Mouse (Mus musculus) forebrain, postnatal 0 days (tissue): ENCODE results near the gene Arhgap23. TPM values are rescaled to one million over a fixed set of nuclear protein-coding genes. Genes with fewer than 3 reads are reported as not detected.

Source experiments
- ATAC-seq: fragments of 200-750 bp; cut with Nextera tagmentation; 2 replicates; pipeline ENCODE4 v1.8.0; 2017; ENCODE audit warnings: mild to moderate bottlenecking, moderate library complexity
- DNase-seq: peaks from one replicate; pipeline ENCODE4 v3.0.0-alpha.2; 2015
- H3K27ac ChIP-seq: fragments of 300-500 bp; sonication (generic); 2 replicates; pipeline ENCODE4 v1.5.1; 2014; ENCODE audit warnings: low read depth, mild to moderate bottlenecking, antibody characterized with exemption, low read length, moderate library complexity, mixed read lengths
- H3K27me3 ChIP-seq: fragments of 300-500 bp; sonication (generic); 2 replicates; pipeline ENCODE4 v1.6.1; 2014; ENCODE audit warnings: mild to moderate bottlenecking, low read length, mixed read lengths; ENCODE audit not compliant: insufficient read depth
- H3K36me3 ChIP-seq: fragments of 300-500 bp; sonication (generic); 2 replicates; pipeline ENCODE4 v1.6.1; 2014; ENCODE audit warnings: mild to moderate bottlenecking, moderate library complexity; ENCODE audit not compliant: insufficient read depth
- H3K4me1 ChIP-seq: fragments of 300-500 bp; sonication (generic); 2 replicates; pipeline ENCODE4 v1.6.1; 2014; ENCODE audit warnings: antibody characterized with exemption; ENCODE audit not compliant: insufficient read depth
- H3K4me2 ChIP-seq: fragments of 300-500 bp; sonication (generic); 2 replicates; pipeline ENCODE4 v1.6.1; 2014; ENCODE audit warnings: low read depth, mild to moderate bottlenecking, moderate library complexity
- H3K4me3 ChIP-seq: fragments of 300-500 bp; sonication (generic); 2 replicates; pipeline ENCODE4 v1.5.1; 2014; ENCODE audit warnings: low read depth, low read length, mixed read lengths
- H3K9ac ChIP-seq: fragments of 300-500 bp; sonication (generic); 2 replicates; pipeline ENCODE4 v1.6.1; 2014; ENCODE audit warnings: mild to moderate bottlenecking
- H3K9me3 ChIP-seq: fragments of 300-500 bp; sonication (generic); 2 replicates; pipeline ENCODE4 v1.6.1; 2016; ENCODE audit warnings: low read length
- CTCF ChIP-seq: sonication (generic); IDR thresholded peaks from 2 replicates; pipeline ENCODE4 v1.5.1; 2016; ENCODE audit warnings: antibody characterized with exemption, control low read depth, low read depth
- WGBS: fragments of 180-500 bp; shearing (Covaris S2); extraction: QIAGEN DNeasy Blood & Tissue Kit; methylation state at CpG from one replicate; pipeline ENCODE4 v1.1.7; 2014; 5-methylcytosine and 5-hydroxymethylcytosine counted together
- polyA plus RNA-seq: library from polyadenylated mRNA; unstranded; fragments of >200 nt; fragmentation: Nextera tagmentation; extraction: Ambion mirVana; gene quantifications from 2 replicates; pipeline ENCODE4 v1.2.1, GENCODE M21; 2015
- total RNA-seq: library from RNA; depleted of rRNA; stranded (reverse); fragments of >200 nt; gene quantifications from 2 replicates; pipeline ENCODE4 v1.2.3, GENCODE M21; 2014

The Arhgap23 gene
- total and polyA plus RNA-seq, 2 experiments from 2014 or later = 10.2 to 52.9 TPM

GRCm38 (mm10) chr11:97462538-97462937, 47.2 kb downstream of the Arhgap23 start:
- no peak for ATAC-seq
- no peak overlapping the region for H3K4me2 ChIP-seq
- H3K9ac ChIP-seq = no peak overlapping the region
- no peak for DNase-seq
- H3K36me3 ChIP-seq = peaks cover 86% of the 10 kb centered on the region
- H3K4me3 ChIP-seq = no peak overlapping the region
- H3K9me3 ChIP-seq = no peaks in the 10 kb centered on the region
- H3K4me1 ChIP-seq = no peaks in the 10 kb centered on the region
- peak; percentile 18; the same call in 1 of the 2 replicates for TF ChIP-seq CTCF
- WGBS = 82% methylated on average over 6 of the region's 6 CpGs
- no peak overlapping the region for H3K27ac ChIP-seq
- H3K27me3 ChIP-seq = no peaks in the 10 kb centered on the region

- H3K27me3 ChIP-seq = no peaks in the 10 kb centered on the region
- peaks cover 85% of the 10 kb centered on the region for H3K36me3 ChIP-seq
- no peaks in the 10 kb centered on the region for H3K9me3 ChIP-seq
- DNase-seq = no peak
- H3K4me2 ChIP-seq = no peak overlapping the region
- WGBS = 56% methylated on average over 33 of the region's 33 CpGs
- H3K9ac ChIP-seq = no peak overlapping the region
- no peak overlapping the region for H3K4me3 ChIP-seq
- no peak overlapping the region for H3K27ac ChIP-seq
- H3K4me1 ChIP-seq = no peaks in the 10 kb centered on the region
- no peak for ATAC-seq
- TF ChIP-seq CTCF = no peak
Measured at GRCm38 (mm10) chr11:97463166-97463565, 47.8 kb downstream of the Arhgap23 start.

- peaks cover 77% of the 10 kb centered on the region for H3K36me3 ChIP-seq
- TF ChIP-seq CTCF = no peak
- H3K4me2 ChIP-seq = no peak overlapping the region
- DNase-seq (no peak), ATAC-seq (no peak)
- H3K9me3 ChIP-seq = no peaks in the 10 kb centered on the region
- no peaks in the 10 kb centered on the region for H3K27me3 ChIP-seq
- no peaks in the 10 kb centered on the region for H3K4me1 ChIP-seq
- 93% methylated on average over 4 of the region's 4 CpGs for WGBS
- no peak overlapping the region for H3K27ac ChIP-seq
- no peak overlapping the region for H3K9ac ChIP-seq
- no peak overlapping the region for H3K4me3 ChIP-seq
Measured at GRCm38 (mm10) chr11:97463991-97464390, 48.7 kb downstream of the Arhgap23 start.

GRCm38 (mm10) chr11:97465957-97466356, 50.6 kb downstream of the Arhgap23 start:
- Histone ChIP-seq H3K9ac (no peak overlapping the region), H3K4me3 (no peak overlapping the region), H3K9me3 (no peaks in the 10 kb centered on the region), H3K27ac (no peak overlapping the region), H3K4me2 (no peak overlapping the region), H3K36me3 (peaks cover 80% of the 10 kb centered on the region), H3K27me3 (no peaks in the 10 kb centered on the region), H3K4me1 (no peaks in the 10 kb centered on the region)
- TF ChIP-seq CTCF = no peak
- ATAC-seq (no peak), DNase-seq (no peak)
- 85% methylated on average over 12 of the region's 12 CpGs for WGBS

- 59% methylated on average over 10 of the region's 10 CpGs for WGBS
- no peak overlapping the region for H3K4me3 ChIP-seq
- ATAC-seq = no peak
- no peak for DNase-seq
- H3K4me1 ChIP-seq = no peaks in the 10 kb centered on the region
- no peak overlapping the region for H3K27ac ChIP-seq
- no peaks in the 10 kb centered on the region for H3K27me3 ChIP-seq
- H3K9me3 ChIP-seq = no peaks in the 10 kb centered on the region
- peaks cover 80% of the 10 kb centered on the region for H3K36me3 ChIP-seq
- TF ChIP-seq CTCF = no peak
- no peak overlapping the region for H3K9ac ChIP-seq
- no peak overlapping the region for H3K4me2 ChIP-seq
Measured at GRCm38 (mm10) chr11:97466444-97467160, 51.3 kb downstream of the Arhgap23 start.

GRCm38 (mm10) chr11:97468639-97469287, 53.4 kb downstream of the Arhgap23 start:
- WGBS = 47% methylated on average over 14 of the region's 14 CpGs
- Histone ChIP-seq H3K27me3 (no peaks in the 10 kb centered on the region), H3K4me2 (no peak overlapping the region), H3K27ac (no peak overlapping the region), H3K4me1 (no peaks in the 10 kb centered on the region), H3K9me3 (no peaks in the 10 kb centered on the region), H3K9ac (no peak overlapping the region), H3K4me3 (no peak overlapping the region), H3K36me3 (peaks cover 82% of the 10 kb centered on the region)
- DNase-seq (peak; percentile 89), ATAC-seq (peak; percentile 67)
- peak; percentile 97 for TF ChIP-seq CTCF

GRCm38 (mm10) chr11:97469828-97470227, 54.5 kb downstream of the Arhgap23 start:
- Histone ChIP-seq H3K4me1 (no peaks in the 10 kb centered on the region), H3K4me2 (no peak overlapping the region), H3K4me3 (no peak overlapping the region), H3K36me3 (peaks cover 81% of the 10 kb centered on the region), H3K9me3 (no peaks in the 10 kb centered on the region), H3K27me3 (no peaks in the 10 kb centered on the region), H3K27ac (no peak overlapping the region), H3K9ac (no peak overlapping the region)
- ATAC-seq = no peak
- no peak for DNase-seq
- 86% methylated on average over 7 of the region's 7 CpGs for WGBS
- TF ChIP-seq CTCF = no peak; the same call in 1 of the 2 replicates
